Mouse (Mus musculus) forebrain, embryonic 12.5 days (tissue): ENCODE measurements around the gene Susd6. TPM values are rescaled to one million over a fixed set of nuclear protein-coding genes. Genes with fewer than 3 reads are reported as not detected.

ENCODE experiments used
- ATAC-seq: fragments of 200-750 bp; cut with Nextera tagmentation; 2 replicates; pipeline ENCODE4 v1.8.0; 2017; ENCODE audit warnings: moderate TSS enrichment; ENCODE audit not compliant: low FRiP score
- H3K27ac ChIP-seq: fragments of 300-500 bp; sonication (generic); 2 replicates; pipeline ENCODE4 v1.5.1; 2016; ENCODE audit warnings: mild to moderate bottlenecking
- H3K27me3 ChIP-seq: fragments of 300-500 bp; sonication (generic); 2 replicates; pipeline ENCODE4 v1.6.1; 2016; ENCODE audit warnings: mild to moderate bottlenecking
- H3K36me3 ChIP-seq: fragments of 300-500 bp; sonication (generic); replicated peaks from 2 replicates; pipeline ENCODE4 v1.6.1; 2016; ENCODE audit warnings: mild to moderate bottlenecking
- H3K4me1 ChIP-seq: fragments of 300-500 bp; sonication (generic); 2 replicates; pipeline ENCODE4 v1.6.1; 2016
- H3K4me2 ChIP-seq: fragments of 300-500 bp; sonication (generic); 2 replicates; pipeline ENCODE4 v1.6.1; 2016; ENCODE audit warnings: mild to moderate bottlenecking, moderate library complexity
- H3K4me3 ChIP-seq: fragments of 300-500 bp; sonication (generic); replicated peaks from 2 replicates; pipeline ENCODE4 v1.5.1; 2016; ENCODE audit warnings: mild to moderate bottlenecking
- H3K9ac ChIP-seq: fragments of 300-500 bp; sonication (generic); 2 replicates; pipeline ENCODE4 v1.6.1; 2016; ENCODE audit warnings: mild to moderate bottlenecking
- H3K9me3 ChIP-seq: fragments of 300-500 bp; sonication (generic); 2 replicates; pipeline ENCODE4 v1.6.1; 2016
- WGBS: fragments of 180-500 bp; shearing (Covaris S2); methylation state at CpG from one replicate; pipeline ENCODE4 v1.1.7; 2016; 5-methylcytosine and 5-hydroxymethylcytosine counted together
- polyA plus RNA-seq: library from polyadenylated mRNA; unstranded; fragments of >200 nt; fragmentation: Nextera tagmentation; extraction: Ambion mirVana; gene quantifications from 2 replicates; pipeline ENCODE4 v1.2.1, GENCODE M21; 2016

The Susd6 gene
- polyA plus RNA-seq, 1 experiment from 2014 or later: 19.5 TPM

DNA sequence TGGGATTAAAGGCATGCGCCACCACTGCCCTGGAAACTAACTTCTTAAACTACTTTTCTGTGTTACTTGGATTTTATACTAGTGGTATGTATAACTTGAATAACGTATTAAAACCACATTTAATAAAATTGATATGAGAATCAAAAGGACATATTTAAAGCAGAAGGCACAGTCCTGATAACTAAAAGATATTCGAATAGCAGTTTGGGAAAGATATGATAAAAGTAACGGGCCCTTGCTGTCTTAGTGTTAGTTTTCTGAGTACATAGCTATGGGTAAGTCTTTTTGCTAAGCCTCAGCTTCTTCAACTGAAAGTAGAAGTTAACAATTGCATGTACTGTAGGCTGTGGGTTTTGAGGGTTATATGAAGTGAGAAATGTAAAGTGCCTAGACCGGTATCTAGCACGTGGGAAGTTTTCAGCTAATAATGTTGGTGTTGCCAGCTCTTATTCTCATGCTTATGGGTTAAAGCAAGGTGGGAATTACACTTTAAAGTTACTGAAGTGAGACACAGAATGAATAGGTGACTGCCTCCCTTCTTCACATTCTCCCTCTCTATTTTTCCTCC, 14.6 kb downstream of the Susd6 start:
- Histone ChIP-seq H3K27ac (no peak overlapping the region), H3K27me3 (no peaks in the 10 kb centered on the region), H3K4me2 (no peak overlapping the region), H3K36me3 (no peaks in the 10 kb centered on the region), H3K4me3 (no peak overlapping the region), H3K4me1 (peaks cover 19% of the 10 kb centered on the region), H3K9ac (no peak overlapping the region), H3K9me3 (no peaks in the 10 kb centered on the region)
- 95% methylated on average over 6 of the region's 6 CpGs for WGBS
- no peak for ATAC-seq

DNA sequence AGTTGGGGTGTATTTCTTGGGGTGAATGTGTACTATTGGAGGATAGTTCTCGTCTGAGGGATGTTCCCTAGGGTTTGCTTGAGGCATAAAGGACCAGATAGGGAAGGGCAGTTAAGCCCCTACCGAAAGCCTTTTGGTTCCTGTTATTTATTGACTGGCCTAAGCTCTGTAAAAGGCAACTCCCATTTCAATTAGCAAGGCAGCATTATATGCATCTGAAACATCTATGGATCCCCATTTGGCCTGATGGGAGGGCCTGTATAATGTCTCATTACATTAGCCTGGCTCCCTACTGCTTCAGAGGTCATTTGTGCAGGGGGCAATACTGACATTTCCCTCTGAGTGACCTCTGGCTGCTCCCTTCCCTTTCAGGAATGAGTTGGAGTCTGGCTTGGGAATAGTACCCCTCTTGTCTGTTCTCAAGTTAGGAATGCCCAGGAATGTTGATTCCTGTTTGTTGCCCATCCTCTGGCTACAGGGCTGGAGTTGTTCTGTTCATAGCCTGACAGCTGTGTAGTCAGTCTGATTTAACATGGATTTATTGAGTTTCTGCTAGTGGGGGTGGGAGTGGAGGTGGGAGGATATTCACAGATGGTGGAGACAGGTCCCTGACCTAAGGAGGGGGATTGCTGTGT, 17.3 kb downstream of the Susd6 start:
- H3K27me3 ChIP-seq: no peaks in the 10 kb centered on the region
- no peaks in the 10 kb centered on the region for H3K9me3 ChIP-seq
- 36% methylated on average over 2 of the region's 2 CpGs for WGBS
- H3K4me2 ChIP-seq: no peak overlapping the region
- H3K4me3 ChIP-seq: no peak overlapping the region
- ATAC-seq: no peak
- peaks cover 29% of the 10 kb centered on the region for H3K4me1 ChIP-seq
- H3K9ac ChIP-seq: no peak overlapping the region
- no peak overlapping the region for H3K27ac ChIP-seq
- H3K36me3 ChIP-seq: no peaks in the 10 kb centered on the region

DNA sequence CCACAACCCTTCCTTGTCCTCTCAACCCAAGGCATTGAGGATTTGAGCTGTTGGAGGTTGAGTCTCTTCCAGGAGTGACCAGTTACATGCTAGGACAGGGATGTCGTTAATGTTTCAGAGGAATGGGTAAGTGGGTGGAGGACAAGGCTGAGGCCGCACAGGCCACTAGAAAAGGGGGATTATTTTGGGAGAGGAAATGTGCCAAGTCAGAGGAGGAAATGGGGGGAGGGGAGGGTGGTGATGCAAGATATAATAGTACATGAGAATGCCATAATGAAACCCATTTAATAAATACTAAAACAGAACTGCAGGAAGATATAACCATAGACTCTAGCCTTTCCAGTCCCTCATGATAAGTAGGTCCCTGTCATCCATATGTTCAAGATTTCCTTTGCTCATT, 19.7 kb downstream of the Susd6 start:
- no peaks in the 10 kb centered on the region for H3K27me3 ChIP-seq
- no peak overlapping the region for H3K27ac ChIP-seq
- H3K4me2 ChIP-seq: no peak overlapping the region
- H3K4me1 ChIP-seq: peaks cover 23% of the 10 kb centered on the region
- H3K9ac ChIP-seq: no peak overlapping the region
- H3K4me3 ChIP-seq: no peak overlapping the region
- ATAC-seq: no peak
- WGBS: 76% methylated on average over 2 of the region's 2 CpGs
- H3K9me3 ChIP-seq: no peaks in the 10 kb centered on the region
- H3K36me3 ChIP-seq: no peaks in the 10 kb centered on the region

DNA sequence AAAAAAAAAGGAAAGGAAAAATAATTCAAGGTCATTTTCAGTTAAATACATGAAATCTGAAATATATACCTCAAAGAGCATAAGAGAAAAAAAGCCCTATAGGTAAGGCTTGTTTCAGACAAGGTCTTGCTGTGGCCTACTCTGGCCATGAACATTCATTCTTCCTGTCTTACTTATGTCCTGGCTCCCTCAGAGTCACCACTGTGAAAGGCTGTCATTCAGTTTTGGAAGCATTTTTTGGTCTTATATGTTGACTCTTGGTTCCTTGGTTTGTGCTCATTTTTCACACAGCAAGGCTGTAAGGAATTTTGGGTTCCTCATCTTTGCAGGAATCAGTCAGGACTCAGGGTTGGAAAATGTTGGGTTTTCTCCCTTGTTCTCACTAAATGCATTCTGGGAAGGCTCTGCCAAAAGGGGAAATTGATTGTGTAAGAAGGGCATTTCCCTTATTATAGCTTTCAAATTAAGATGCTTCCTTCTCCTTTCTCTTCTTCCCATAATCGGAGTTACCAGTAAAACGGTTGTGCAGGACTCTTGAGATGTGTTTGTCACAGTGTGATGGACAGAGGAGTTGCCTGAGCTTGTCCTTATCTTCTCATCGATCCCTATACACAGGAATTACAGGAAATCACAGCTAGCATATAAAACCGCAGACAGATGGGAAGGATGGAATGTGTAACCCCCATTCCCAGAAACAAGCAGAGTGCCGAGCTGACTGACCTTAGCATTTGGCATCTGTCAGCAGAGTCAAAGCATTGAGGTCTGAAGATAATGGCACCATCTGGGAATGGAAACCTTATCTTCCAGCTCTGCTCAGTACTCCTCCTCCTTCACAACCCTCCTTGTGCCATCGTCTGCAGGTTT, 21.6 kb downstream of the Susd6 start:
- H3K4me1 ChIP-seq: peaks cover 40% of the 10 kb centered on the region
- 58% methylated on average over 6 of the region's 6 CpGs for WGBS
- peak overlapping the region; percentile 38 for H3K27ac ChIP-seq
- no peaks in the 10 kb centered on the region for H3K9me3 ChIP-seq
- no peak overlapping the region for H3K4me2 ChIP-seq
- H3K27me3 ChIP-seq: no peaks in the 10 kb centered on the region
- no peak for ATAC-seq
- no peaks in the 10 kb centered on the region for H3K36me3 ChIP-seq
- no peak overlapping the region for H3K9ac ChIP-seq
- H3K4me3 ChIP-seq: no peak overlapping the region

- Histone ChIP-seq H3K36me3 (no peaks in the 10 kb centered on the region), H3K4me3 (no peak overlapping the region), H3K4me1 (peaks cover 40% of the 10 kb centered on the region), H3K27me3 (no peaks in the 10 kb centered on the region), H3K27ac (peak overlapping the region; percentile 38; the same call in 1 of the 2 replicates), H3K9ac (no peak overlapping the region), H3K9me3 (no peaks in the 10 kb centered on the region), H3K4me2 (no peak overlapping the region)
- WGBS: 34% methylated on average over 1 of the region's 1 CpGs
- ATAC-seq: no peak
These were observed 22.2 kb downstream of the Susd6 start for GRCm38 (mm10) chr12:80812510-80812820.

DNA sequence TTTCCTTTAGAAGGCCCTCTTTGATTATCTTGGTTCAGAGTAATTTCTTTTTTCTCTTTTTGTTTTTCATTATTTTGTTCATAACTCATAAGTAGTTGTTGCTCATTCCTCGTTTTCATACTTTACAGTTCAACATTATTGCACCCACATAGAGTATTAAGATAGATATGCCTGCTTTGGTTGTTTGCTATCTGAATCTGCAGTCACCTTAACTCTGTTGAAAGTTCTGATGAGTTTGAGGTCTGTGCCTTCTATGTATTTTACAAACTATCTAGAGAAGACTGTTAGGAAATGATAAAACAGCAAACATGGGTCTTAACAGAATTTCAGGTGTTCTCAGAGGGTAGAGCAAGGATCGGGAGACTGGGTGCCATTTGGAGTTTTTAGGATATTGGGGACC, 23.1 kb downstream of the Susd6 start:
- WGBS: 96% methylated on average over 2 of the region's 2 CpGs
- Histone ChIP-seq H3K4me2 (no peak overlapping the region), H3K9ac (no peak overlapping the region), H3K27ac (no peak overlapping the region), H3K27me3 (no peaks in the 10 kb centered on the region), H3K4me1 (peaks cover 36% of the 10 kb centered on the region), H3K4me3 (no peak overlapping the region), H3K9me3 (no peaks in the 10 kb centered on the region), H3K36me3 (no peaks in the 10 kb centered on the region)
- no peak for ATAC-seq

DNA sequence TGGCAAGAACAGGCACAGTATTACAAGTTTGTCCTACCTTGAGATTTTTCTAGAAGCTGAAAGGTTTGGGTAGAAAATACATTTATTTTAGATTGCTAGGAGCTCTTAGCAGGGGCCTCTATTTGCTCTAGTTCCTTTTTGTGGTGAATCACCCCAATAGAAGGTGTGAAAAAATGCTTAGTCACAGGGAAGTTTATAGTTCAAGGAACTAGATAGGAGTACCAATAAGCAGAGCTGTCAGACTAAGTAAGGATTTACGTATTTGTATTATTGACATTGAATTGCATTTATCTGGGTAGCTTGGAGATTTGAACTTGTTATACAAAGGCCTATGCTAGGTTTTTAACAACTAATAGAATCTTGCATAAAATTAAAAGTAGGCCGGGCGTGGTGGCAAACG, 23.6 kb downstream of the Susd6 start:
- Histone ChIP-seq H3K4me2 (no peak overlapping the region), H3K9me3 (no peaks in the 10 kb centered on the region), H3K9ac (no peak overlapping the region), H3K4me1 (peaks cover 36% of the 10 kb centered on the region), H3K36me3 (no peaks in the 10 kb centered on the region), H3K4me3 (no peak overlapping the region), H3K27me3 (no peaks in the 10 kb centered on the region), H3K27ac (no peak overlapping the region)
- no peak for ATAC-seq
- WGBS: 94% methylated on average over 4 of the region's 4 CpGs

DNA sequence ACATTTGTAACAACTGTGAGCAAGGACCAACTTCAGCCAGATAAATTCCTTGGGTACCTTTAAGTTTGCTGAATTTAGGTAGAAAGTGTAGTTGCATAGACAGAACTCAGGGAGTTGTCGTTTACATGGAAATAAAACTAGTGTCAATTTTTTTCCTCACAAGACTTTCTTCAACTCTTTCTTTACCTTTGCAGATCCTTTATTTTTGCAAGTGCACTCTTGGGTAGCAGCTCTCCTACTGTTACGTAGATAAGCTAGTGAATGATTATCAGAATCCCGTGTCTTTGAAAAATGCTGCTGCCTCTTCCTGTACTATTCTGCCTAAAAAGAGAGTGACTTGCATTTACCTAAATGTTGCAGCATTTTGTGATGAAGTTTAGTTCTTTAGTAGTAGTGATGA, 24.2 kb downstream of the Susd6 start:
- Histone ChIP-seq H3K36me3 (no peaks in the 10 kb centered on the region), H3K4me3 (no peak overlapping the region), H3K9me3 (no peaks in the 10 kb centered on the region), H3K9ac (no peak overlapping the region), H3K27me3 (no peaks in the 10 kb centered on the region), H3K4me1 (peaks cover 36% of the 10 kb centered on the region), H3K4me2 (no peak overlapping the region), H3K27ac (no peak overlapping the region)
- no peak for ATAC-seq
- WGBS: 92% methylated on average over 3 of the region's 3 CpGs

DNA sequence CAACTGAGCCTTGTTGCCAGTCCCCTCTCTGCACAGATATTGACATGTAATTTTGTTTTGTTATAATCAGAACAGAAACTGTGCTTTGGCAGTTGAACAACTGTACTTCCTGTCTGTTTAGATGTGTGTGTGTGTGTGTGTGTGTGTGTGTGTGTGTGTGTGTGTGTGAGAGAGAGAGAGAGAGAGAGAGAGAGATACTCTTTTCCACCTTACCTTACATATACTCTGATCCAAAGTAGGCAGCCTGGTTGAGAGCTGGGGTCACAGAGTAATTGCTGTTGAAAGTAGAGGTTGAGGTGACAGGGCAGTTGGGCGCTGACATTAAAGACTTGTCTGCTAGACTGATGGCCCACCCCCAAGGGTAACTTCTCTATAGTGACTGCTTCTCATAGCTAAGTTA, 25.0 kb downstream of the Susd6 start:
- Histone ChIP-seq H3K4me2 (no peak overlapping the region), H3K4me1 (peaks cover 36% of the 10 kb centered on the region), H3K36me3 (no peaks in the 10 kb centered on the region), H3K9ac (no peak overlapping the region), H3K27ac (peak overlapping the region; percentile 76; the same call in 1 of the 2 replicates), H3K9me3 (no peaks in the 10 kb centered on the region), H3K4me3 (no peak overlapping the region), H3K27me3 (no peaks in the 10 kb centered on the region)
- WGBS: 84% methylated on average over 1 of the region's 1 CpGs
- no peak for ATAC-seq

DNA sequence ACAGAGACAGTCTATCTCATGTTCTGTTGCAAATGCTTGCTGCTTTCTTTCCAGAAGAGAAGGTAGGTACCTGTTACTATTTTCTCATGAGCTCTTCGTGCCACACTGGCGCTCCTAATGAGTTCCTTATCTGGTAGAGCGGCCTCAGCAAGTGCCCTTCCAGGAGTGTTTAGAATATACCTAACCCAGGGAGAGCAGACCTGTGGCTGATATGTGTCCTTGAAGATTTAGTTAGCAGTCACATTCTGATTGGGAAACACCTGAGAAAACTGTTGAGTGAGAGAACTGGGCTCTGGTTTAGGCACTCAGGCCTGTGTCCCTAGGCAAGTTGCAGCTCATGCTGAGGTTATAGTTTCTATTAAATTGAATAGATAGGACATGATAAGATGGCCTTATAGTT, 25.6 kb downstream of the Susd6 start:
- Histone ChIP-seq H3K27me3 (no peaks in the 10 kb centered on the region), H3K4me1 (peaks cover 36% of the 10 kb centered on the region), H3K27ac (peak overlapping the region; percentile 76), H3K36me3 (no peaks in the 10 kb centered on the region), H3K4me2 (no peak overlapping the region), H3K4me3 (no peak overlapping the region), H3K9me3 (no peaks in the 10 kb centered on the region), H3K9ac (no peak overlapping the region)
- 93% methylated on average over 3 of the region's 3 CpGs for WGBS
- ATAC-seq: no peak

DNA sequence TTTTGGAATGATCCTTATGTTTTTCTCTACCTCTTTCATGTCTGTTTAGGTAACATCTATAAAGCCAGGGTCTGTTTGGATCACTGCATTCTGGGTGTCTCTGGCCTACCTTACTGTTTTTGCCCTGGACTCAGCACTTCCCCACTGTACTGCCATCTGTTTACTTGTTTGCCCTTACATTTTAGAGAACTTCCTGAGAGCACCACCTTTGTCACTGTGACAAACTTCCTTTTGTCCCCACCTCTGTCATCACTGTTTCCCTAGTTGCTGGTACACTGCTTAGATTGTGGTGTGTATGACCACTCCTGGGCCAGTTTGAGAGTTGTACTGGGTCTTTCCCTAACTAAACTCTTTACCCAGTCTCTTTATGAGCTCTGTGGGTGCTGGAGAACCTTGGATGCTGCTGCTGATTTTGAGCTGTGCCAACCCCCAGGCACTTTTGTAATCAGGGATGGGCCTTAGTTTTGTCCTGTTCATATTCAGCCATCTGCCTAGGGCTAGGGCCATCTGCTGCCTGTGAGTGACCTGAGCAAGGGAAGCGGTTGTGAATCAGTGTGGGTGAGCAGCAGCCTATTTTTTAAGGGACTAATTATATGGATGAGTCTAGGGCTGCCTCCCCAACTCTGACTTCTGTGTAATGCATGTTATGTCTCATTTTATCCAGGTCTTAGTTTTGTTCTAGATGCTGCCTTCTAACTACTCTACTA, 26.2 kb downstream of the Susd6 start:
- peak; percentile 63; the same call in 1 of the 2 replicates for ATAC-seq
- peak overlapping the region; percentile 76 for H3K27ac ChIP-seq
- peaks cover 36% of the 10 kb centered on the region for H3K4me1 ChIP-seq
- no peak overlapping the region for H3K9ac ChIP-seq
- no peaks in the 10 kb centered on the region for H3K36me3 ChIP-seq
- H3K27me3 ChIP-seq: no peaks in the 10 kb centered on the region
- H3K9me3 ChIP-seq: no peaks in the 10 kb centered on the region
- no peak overlapping the region for H3K4me2 ChIP-seq
- WGBS: 57% methylated on average over 1 of the region's 1 CpGs
- no peak overlapping the region for H3K4me3 ChIP-seq

GRCm38 (mm10) chr12:80817697-80818235, 27.5 kb downstream of the Susd6 start:
- H3K4me2 ChIP-seq: no peak overlapping the region
- H3K4me1 ChIP-seq: peaks cover 26% of the 10 kb centered on the region
- H3K27ac ChIP-seq: no peak overlapping the region
- no peaks in the 10 kb centered on the region for H3K27me3 ChIP-seq
- no peak for ATAC-seq
- no peaks in the 10 kb centered on the region for H3K36me3 ChIP-seq
- H3K9me3 ChIP-seq: no peaks in the 10 kb centered on the region
- no peak overlapping the region for H3K9ac ChIP-seq
- H3K4me3 ChIP-seq: no peak overlapping the region
